Mouse (Mus musculus) cerebellum, postnatal 36 days (tissue): ENCODE data around the gene Gm9603.
"Not testable (repeated sequence)": the region's sequence is repeated elsewhere in the genome, so short reads cannot be mapped to it uniquely, and the experiment has no call there.

ENCODE experiments used
- DNase-seq, 2 experiments: peaks; one replicate each; pipeline ENCODE4 v3.0.0; 2021 to 2022; ENCODE audit warnings: mixed read lengths in 2 of 2

The Gm9603 gene

GRCm38 (mm10) chr14:5687357-5687756 lies at the start of gene Gm9603:
Gene Gm9603 (minus strand): TSS chr14:5687457.
- DNase-seq: not testable (repeated sequence)

DNA sequence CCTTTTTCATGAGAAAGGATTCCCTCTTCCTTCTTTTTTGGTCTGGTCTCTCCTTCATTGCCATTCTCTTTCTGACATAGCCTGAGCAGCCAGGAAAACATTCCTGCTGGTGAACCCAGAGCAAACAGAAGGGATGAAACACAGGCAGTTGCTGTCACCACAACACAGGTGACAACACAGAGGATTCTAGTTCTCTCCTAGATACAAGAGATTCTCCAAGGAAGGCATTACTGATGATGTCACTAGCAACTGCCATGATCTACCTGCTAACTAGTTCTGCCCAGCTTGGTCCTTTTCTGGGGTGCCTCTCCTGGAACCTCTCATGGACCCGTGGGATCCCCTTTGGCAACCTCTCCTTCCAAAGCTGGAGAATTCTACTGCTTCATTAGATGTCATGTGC lies 54.3 kb downstream of the Gm9603 start, which contains the start of gene Gm8265:
Gene Gm8265 (minus strand): TSS at position 101 of the 400 bp plus-strand sequence.
- not testable (repeated sequence) for DNase-seq
